Comparison of ENCODE assay signal across 20 mouse cellular contexts in the genomic region with DNA sequence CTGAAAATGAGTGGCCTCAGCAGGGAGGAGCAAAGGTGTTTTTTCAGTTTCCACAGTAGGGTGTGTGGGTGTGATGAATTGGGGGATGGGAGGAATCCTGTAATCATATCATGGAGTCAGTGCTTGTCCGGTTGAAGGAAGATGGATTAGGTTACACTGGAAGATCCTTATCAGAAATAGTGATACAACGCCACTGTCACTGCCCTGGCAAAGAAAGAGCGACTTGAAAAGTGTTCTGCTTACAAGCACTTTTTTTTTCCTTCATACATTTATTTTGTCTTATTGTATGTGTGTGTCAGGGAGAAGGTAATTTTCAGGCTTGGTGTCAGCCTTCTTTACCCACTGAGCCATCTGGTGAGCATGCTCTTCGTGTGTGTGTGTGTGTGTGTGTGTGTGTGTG. TPM values are rescaled to one million over a fixed set of nuclear protein-coding genes. Genes with fewer than 3 reads are reported as not detected.
DNase-seq lines count a peak whose midpoint lies in the region; ATAC-seq and TF ChIP-seq lines count a peak whose summit lies in the region.
"Had no signal": no experiment of that assay in that cellular context is flagged by ENCODE, and none has a peak within 500 bp of the region (broad histone marks: within the 10 kb centered on the region; RNA-seq: fewer than 3 reads in every experiment).

No protein-coding gene starts in this region.

- peaks cover 56% of the 10 kb centered on the region for H3K36me3 ChIP-seq in E14TG2a.4 (ENCODE audit: insufficient read depth, low read length)
- H3K36me3 ChIP-seq in ES-E14 (ENCODE audit: control insufficient read depth, insufficient read depth, low read length, poor library complexity, severe bottlenecking), result peaks cover 14% of the 10 kb centered on the region

- H3K4me3 ChIP-seq in E14TG2a.4 (replicated peaks; ENCODE audit: low read length) (0 out of 2 replicates have a peak overlapping the region, but pooled peaks have one; percentile 17), ES-E14 (ENCODE audit: insufficient read depth in 1 of 2, low read depth in 1 of 2, low read length in 2 of 2, poor library complexity in 1 of 2, severe bottlenecking in 1 of 2) (no peak overlapping the region)
- H3K4me3 ChIP-seq: embryonic facial prominence, embryonic 10.5 days; embryonic facial prominence, embryonic 12.5 days; forebrain, embryonic 13.5 days; forebrain, embryonic 15.5 days had no signal

- in situ Hi-C loops in ES-E14 (cut with MboI; ENCODE audit: low sequenced_read_pairs in 2 of 2, unreplicated experiment in 2 of 2), result no loop called here

- H3K27ac ChIP-seq in ES-E14 (ENCODE audit: insufficient read depth, low read depth, low read length, poor library complexity, severe bottlenecking), result peak overlapping the region; percentile 46; the same call in 1 of the 2 replicates
- H3K27ac ChIP-seq: embryonic facial prominence, embryonic 10.5 days; embryonic facial prominence, embryonic 12.5 days; forebrain, embryonic 13.5 days; forebrain, embryonic 15.5 days had no signal

- no peak for TF ChIP-seq CTCF in E14TG2a.4 (conservative IDR thresholded peaks at IDR 0.05; ENCODE audit: low read length)

- no peak for ATAC-seq in activated CD4-positive, CD25-positive, alpha-beta regulatory T cell, adult 4 months
- ATAC-seq: CD4-positive, CD25-positive, alpha-beta regulatory T cell, adult 4 months; forebrain, embryonic 13.5 days; forebrain, embryonic 15.5 days; forebrain, postnatal 0 days had no signal

- H3K9ac ChIP-seq in ES-E14 (ENCODE audit: insufficient read depth, low read depth, low read length, poor library complexity, severe bottlenecking), result no peak overlapping the region
- H3K9ac ChIP-seq: embryonic facial prominence, embryonic 12.5 days; forebrain, embryonic 13.5 days; forebrain, embryonic 15.5 days; forebrain, postnatal 0 days had no signal

- no peaks in the 10 kb centered on the region for H3K9me3 ChIP-seq in E14TG2a.4 (ENCODE audit: low read length)
- no peaks in the 10 kb centered on the region for H3K9me3 ChIP-seq in ES-E14 (ENCODE audit: control insufficient read depth, insufficient read depth, low read depth, low read length)
- H3K9me3 ChIP-seq: embryonic facial prominence, embryonic 10.5 days; embryonic facial prominence, embryonic 12.5 days; forebrain, embryonic 13.5 days; forebrain, embryonic 15.5 days had no signal

- peaks cover 81% of the 10 kb centered on the region for H3K4me1 ChIP-seq in E14TG2a.4 (replicated peaks; ENCODE audit: low read depth, low read length)
- peaks cover 0 to 18% of the 10 kb centered on the region in 2 experiments for H3K4me1 ChIP-seq in ES-E14 (ENCODE audit: control insufficient read depth in 2 of 2, insufficient read depth in 2 of 2, low read length in 2 of 2, poor library complexity in 1 of 2)

- DNase-seq in 416B (ENCODE audit: low read depth) (peak; percentile 32), ES-E14 (ENCODE audit: low read depth, low spot score) (no peak)
- DNase-seq in adrenal gland, postnatal 36 days, result no peak
- DNase-seq: adrenal gland, adult 8-10 months; adrenal gland, postnatal 14 days; B cell, adult 2 months; cerebellum, adult 2 months; cerebellum, adult 9-10 months; cerebellum, postnatal 10 days; cerebellum, postnatal 25 days; forebrain, postnatal 0 days had no signal

- no peaks in the 10 kb centered on the region for H3K27me3 ChIP-seq in E14TG2a.4 (ENCODE audit: insufficient read depth, low read length)
- H3K27me3 ChIP-seq: embryonic facial prominence, embryonic 12.5 days; forebrain, embryonic 13.5 days; forebrain, embryonic 15.5 days had no signal

TF ChIP-seq in ES-E14, 5 proteins besides CTCF, POLR2A, EP300 and RAD21:
- TF ChIP-seq HCFC1 (IDR thresholded peaks at IDR 0.05; ENCODE audit: borderline replicate concordance, insufficient read depth, low read length) (no peak), MAFK (IDR thresholded peaks at IDR 0.05; ENCODE audit: insufficient read depth, low read depth, low read length) (no peak), ZNF384 (IDR thresholded peaks at IDR 0.05; ENCODE audit: low read depth, low read length) (no peak), ZC3H11A (IDR thresholded peaks at IDR 0.05; ENCODE audit: borderline replicate concordance, low read depth, low read length) (no peak), CHD2 (IDR thresholded peaks at IDR 0.05; ENCODE audit: low read depth, low read length) (no peak)

RNA-seq across cellular contexts. Expression of gene Clcn2, which starts 5.2 kb away (rescaled TPM):
- 38.2 and 104 TPM in 2 replicates for total RNA-seq in ES-E14 (2012; rRNA removed)
- polyA plus RNA-seq in activated CD4-positive, CD25-positive, alpha-beta regulatory T cell, adult 4 months (2017; shearing (Covaris generic)), result 1 to 10 TPM; 1.3 to 2.0 TPM
- total RNA-seq in adrenal gland, postnatal 36 days (2021), result 10 to 100 TPM; 19.3 to 66.2 TPM

RNA-seq across cellular contexts. Expression of gene Polr2h, which starts 5.3 kb away (rescaled TPM):
- total RNA-seq in ES-E14 (2012; rRNA removed), result 125 and 134 TPM in 2 replicates
- polyA plus RNA-seq in activated CD4-positive, CD25-positive, alpha-beta regulatory T cell, adult 4 months (2017; shearing (Covaris generic)), result 10 to 100 TPM; 72.6 to 80.2 TPM
- total RNA-seq in adrenal gland, postnatal 36 days (2021), result 10 to 100 TPM; 37.0 to 56.4 TPM

RNA-seq across cellular contexts. Expression of gene Chrd, which starts 10.2 kb away (rescaled TPM):
- 3.7 and 9.6 TPM in 2 replicates for total RNA-seq in ES-E14 (2012; rRNA removed)
- polyA plus RNA-seq in activated CD4-positive, CD25-positive, alpha-beta regulatory T cell, adult 4 months (2017; shearing (Covaris generic)), result not detected
- total RNA-seq in adrenal gland, postnatal 36 days (2021), result 10 to 100 TPM; 10.4 to 10.6 TPM
- total RNA-seq: CH12.LX, MEL had no signal
- polyA plus RNA-seq: CD4-positive, CD25-positive, alpha-beta regulatory T cell, adult 4 months had no signal

RNA-seq across cellular contexts. Expression of gene Thpo, which starts 11.6 kb away (rescaled TPM):
- total RNA-seq in ES-E14 (2012; rRNA removed), result 0.18 and 1.2 TPM in 2 replicates
- under 1 TPM in 1 of 2 experiments, not detected in 1; 0.26 TPM for polyA plus RNA-seq in activated CD4-positive, CD25-positive, alpha-beta regulatory T cell, adult 4 months (2017; shearing (Covaris generic))
- total RNA-seq in adrenal gland, postnatal 36 days (2021), result 1 to 10 TPM; 1.3 to 1.5 TPM
- total RNA-seq: MEL had no signal
- polyA plus RNA-seq: CD4-positive, CD25-positive, alpha-beta regulatory T cell, adult 4 months had no signal

RNA-seq across cellular contexts. Expression of gene Fam131a, which starts 29.7 kb away (rescaled TPM):
- 1.9 and 2.6 TPM in 2 replicates for total RNA-seq in ES-E14 (2012; rRNA removed)
- polyA plus RNA-seq in activated CD4-positive, CD25-positive, alpha-beta regulatory T cell, adult 4 months (2017; shearing (Covaris generic)), result 1 to 10 TPM in 1 of 2 experiments, not detected in 1; 1.2 TPM
- 10 to 100 TPM; 13.5 to 15.0 TPM for total RNA-seq in adrenal gland, postnatal 36 days (2021)
- total RNA-seq: MEL had no signal
